Mouse (Mus musculus) urinary bladder, postnatal 36 days (tissue): ENCODE measurements around the gene Olfr113.
"Not testable (repeated sequence)": the region's sequence is repeated elsewhere in the genome, so short reads cannot be mapped to it uniquely, and the experiment has no call there.

Experiments used
- DNase-seq, 2 experiments: peaks; one replicate each; pipeline ENCODE4 v3.0.0; 2022; ENCODE audit warnings: low spot score in 2 of 2, mixed read lengths in 1 of 2

Gene Olfr113

GRCm38 (mm10) chr17:37577563-37577962 is at the start of gene Olfr113:
Olfr113 (minus strand) TSS chr17:37577663.
- no peak for DNase-seq

DNA sequence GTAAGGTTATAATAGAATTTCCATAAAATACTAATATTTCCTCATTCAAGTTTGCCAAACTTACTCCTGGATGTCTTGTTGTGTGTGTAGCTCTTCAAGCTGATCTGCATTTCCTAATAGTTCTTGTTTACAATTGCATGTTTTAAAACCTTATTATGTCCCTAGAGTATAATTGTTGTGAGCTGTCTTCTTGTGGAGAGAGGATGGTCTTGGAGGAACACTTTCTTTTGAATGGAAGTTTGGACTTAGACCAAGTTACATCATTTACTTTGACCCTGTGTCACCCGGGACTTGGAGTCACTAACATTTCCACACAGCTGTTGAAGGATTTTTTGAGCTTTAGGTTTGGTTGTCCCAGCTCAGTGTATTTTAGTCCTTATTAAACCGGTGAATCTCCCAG is 49.5 kb upstream of the Olfr113 start, which contains the start of the genes Olfr115 and Olfr116:
Gene Olfr115, minus strand, starts transcription at position 101 of the 400 bp plus-strand sequence.
Gene Olfr116, minus strand, starts transcription at position 191 of the 400 bp plus-strand sequence.
- no peak for DNase-seq

- DNase-seq: no peak
Observed at GRCm38 (mm10) chr17:37592643-37593042, 15.2 kb upstream of the Olfr113 start, which contains the start of gene Olfr114. Olfr114 (minus strand) TSS chr17:37592743.

DNA sequence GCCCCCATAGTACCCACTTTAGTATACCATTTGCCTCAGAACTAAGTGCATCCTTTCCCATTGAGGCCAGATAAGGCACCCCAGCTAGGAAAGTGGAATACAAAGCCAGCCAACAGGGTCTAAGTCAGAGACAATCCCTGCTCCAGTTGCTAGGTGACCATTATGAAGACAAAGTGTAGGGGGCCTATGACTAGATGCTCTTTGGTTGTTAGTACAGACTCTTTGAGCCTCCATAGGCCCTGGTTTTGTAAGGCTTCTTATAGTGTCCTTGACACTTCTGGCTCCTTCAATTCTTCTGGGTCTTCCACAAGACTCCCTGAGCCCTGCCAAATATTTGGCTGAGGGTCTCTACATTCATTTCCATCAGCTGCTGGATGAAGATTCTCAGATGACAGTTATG is 8.1 kb downstream of the Olfr113 start, which contains the start of gene Olfr112:
Gene Olfr112, minus strand, starts transcription at position 101 of the 400 bp plus-strand sequence.
- DNase-seq: no peak

- no peak for DNase-seq
Observed at GRCm38 (mm10) chr17:37558913-37559615, 18.4 kb downstream of the Olfr113 start.

GRCm38 (mm10) chr17:37543800-37544435 is 33.5 kb downstream of the Olfr113 start:
- DNase-seq: no peak

DNA sequence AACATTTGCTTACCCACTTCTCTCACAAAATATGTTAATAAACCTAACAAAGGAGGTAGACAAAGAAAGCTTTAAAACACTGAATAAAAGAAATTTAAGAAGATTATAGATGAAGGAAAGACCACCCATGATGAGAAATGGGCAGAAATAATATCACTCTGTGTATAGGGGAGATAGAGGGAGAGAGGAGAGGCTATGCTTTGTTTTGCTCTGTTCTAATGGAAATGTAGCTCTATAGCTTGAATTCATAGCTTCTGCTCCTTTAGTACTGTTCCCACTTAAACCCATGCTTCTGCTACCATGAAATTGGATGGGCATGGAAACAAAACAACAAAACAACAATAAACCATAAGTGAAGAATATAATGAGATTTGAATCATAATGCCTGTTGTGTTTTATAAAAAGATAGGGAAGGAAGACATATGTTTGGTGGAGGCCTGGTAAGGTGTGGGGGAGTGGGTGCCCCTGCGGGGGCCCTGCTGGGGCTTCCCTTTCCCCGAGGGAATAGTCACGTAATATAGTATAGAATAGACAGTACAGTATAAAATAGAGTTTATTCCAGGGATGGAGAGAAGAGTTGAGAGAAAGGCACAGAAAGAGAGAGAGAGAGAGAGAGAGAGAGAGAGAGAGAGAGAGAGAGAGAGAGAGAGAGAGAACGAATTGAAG is 35.9 kb downstream of the Olfr113 start:
- no peak for DNase-seq

DNA sequence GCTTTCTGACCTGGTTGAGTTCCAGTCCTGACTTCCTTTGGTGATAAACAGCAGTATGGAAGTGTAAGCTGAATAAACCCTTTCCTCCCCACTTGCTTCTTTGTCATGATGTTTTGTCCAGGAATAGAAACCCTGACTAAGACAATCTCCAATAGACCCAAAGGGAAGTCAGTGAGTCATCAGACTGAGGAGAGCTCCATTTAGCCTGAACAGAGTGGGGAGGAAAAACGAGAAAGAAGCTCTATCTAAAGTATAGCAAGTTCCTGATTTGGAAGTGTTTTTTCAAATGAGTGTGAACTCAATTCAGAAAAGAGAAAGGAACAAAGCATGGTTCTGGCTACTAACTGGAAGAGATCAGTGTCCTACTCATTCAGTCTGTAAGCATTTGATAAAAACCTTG is 39.0 kb downstream of the Olfr113 start:
- not testable (repeated sequence) for DNase-seq

DNA sequence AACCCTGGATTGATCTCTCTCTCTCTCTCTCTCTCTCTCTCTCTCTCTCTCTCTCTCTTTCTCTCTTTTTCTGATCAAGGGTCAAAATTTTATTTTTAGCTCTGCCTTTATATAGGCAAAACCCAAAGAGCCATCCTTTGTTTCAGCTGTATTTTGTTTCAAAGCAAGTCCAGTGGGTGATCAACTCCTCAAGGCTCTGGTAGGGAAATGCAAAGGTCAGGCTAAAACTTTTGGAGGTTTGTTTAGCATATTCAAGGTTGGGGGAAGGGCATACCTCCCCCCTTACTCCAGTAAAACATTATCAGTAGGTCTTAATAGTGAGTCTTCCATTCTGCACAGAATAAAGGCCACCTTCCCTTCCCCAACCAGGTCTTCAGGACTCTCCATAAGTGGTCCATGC is 42.3 kb downstream of the Olfr113 start:
- no peak for DNase-seq

DNA sequence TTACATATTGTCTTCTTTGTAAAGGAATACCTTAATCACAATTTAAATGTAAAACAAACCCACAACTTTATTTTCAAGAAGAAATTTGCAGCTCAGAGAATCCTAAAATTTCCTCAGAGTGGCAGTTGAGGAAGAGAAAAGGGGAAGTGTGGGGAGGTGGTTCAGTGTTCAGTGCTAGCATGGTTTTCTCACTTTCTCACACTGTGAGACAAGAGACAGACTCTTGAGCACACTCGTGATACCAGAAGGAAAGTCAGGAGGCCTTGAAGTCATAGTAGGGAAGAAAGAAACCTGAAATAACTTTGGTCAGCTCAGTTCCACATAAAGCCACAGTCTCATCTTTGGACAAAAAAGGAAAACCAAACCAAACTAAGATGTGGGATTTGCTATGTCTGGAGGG is 52.0 kb downstream of the Olfr113 start:
- not testable (repeated sequence) for DNase-seq

GRCm38 (mm10) chr17:37524612-37525011 is 52.9 kb downstream of the Olfr113 start:
- not testable (repeated sequence) for DNase-seq
